Mouse (Mus musculus) embryonic facial prominence, embryonic 14.5 days (tissue): ENCODE measurements at regions not wholly inside any gene's neighbourhood (a gene's known extent, or its start where the extent isn't known, plus 50 kb on each side); places are given as distances from the start of the nearest gene placed in this dataset.

Experiments
- ATAC-seq: fragments of 200-750 bp; cut with Nextera tagmentation; 2 replicates; pipeline ENCODE4 v1.8.0; 2017; ENCODE audit warnings: low read depth, moderate number of reproducible peaks, moderate TSS enrichment
- DNase-seq: peaks from one replicate; pipeline ENCODE4 v3.0.0-alpha.2; 2015; ENCODE audit warnings: low spot score
- H3K27ac ChIP-seq: fragments of 300-500 bp; sonication (generic); replicated peaks from 2 replicates; pipeline ENCODE4 v1.5.1; 2014; ENCODE audit warnings: low read depth, mild to moderate bottlenecking, low read length, moderate library complexity
- H3K27me3 ChIP-seq: fragments of 300-500 bp; sonication (generic); replicated peaks from 2 replicates; pipeline ENCODE4 v1.6.1; 2014; ENCODE audit warnings: low read length; ENCODE audit not compliant: control insufficient read depth, insufficient read depth
- H3K36me3 ChIP-seq: fragments of 300-500 bp; sonication (generic); 2 replicates; pipeline ENCODE4 v1.6.1; 2014; ENCODE audit warnings: low read length, mixed read lengths; ENCODE audit not compliant: control insufficient read depth, insufficient read depth
- H3K4me1 ChIP-seq: fragments of 300-500 bp; sonication (generic); 2 replicates; pipeline ENCODE4 v1.6.1; 2014; ENCODE audit warnings: antibody characterized with exemption, low read length; ENCODE audit not compliant: control insufficient read depth, insufficient read depth
- H3K4me2 ChIP-seq: fragments of 300-500 bp; sonication (generic); 2 replicates; pipeline ENCODE4 v1.6.1; 2014; ENCODE audit warnings: low read depth, mild to moderate bottlenecking, low read length, moderate library complexity, mixed read lengths
- H3K4me3 ChIP-seq: fragments of 300-500 bp; sonication (generic); 2 replicates; pipeline ENCODE4 v1.5.1; 2014; ENCODE audit warnings: low read depth, mild to moderate bottlenecking, low read length
- H3K9ac ChIP-seq: fragments of 300-500 bp; sonication (generic); 2 replicates; pipeline ENCODE4 v1.6.1; 2014; ENCODE audit warnings: low read depth, mild to moderate bottlenecking, low read length, moderate library complexity, mixed read lengths
- H3K9me3 ChIP-seq: fragments of 300-500 bp; sonication (generic); 2 replicates; pipeline ENCODE4 v1.6.1; 2016; ENCODE audit warnings: low read length; ENCODE audit not compliant: control insufficient read depth
- WGBS: fragments of 180-500 bp; shearing (Covaris S2); extraction: QIAGEN DNeasy Blood & Tissue Kit; methylation state at CpG from one replicate; pipeline ENCODE4 v1.1.7; 2014; 5-methylcytosine and 5-hydroxymethylcytosine counted together

GRCm38 (mm10) chr8:26805371-26805821, 171.7 kb upstream of the Zfp703 start:
- peak; percentile 87 for DNase-seq
- 5% methylated on average over 6 of the region's 6 CpGs for WGBS
- H3K4me3 ChIP-seq: no peak overlapping the region
- peak overlapping the region; percentile 38; the same call in 1 of the 2 replicates for H3K9ac ChIP-seq
- H3K36me3 ChIP-seq: no peaks in the 10 kb centered on the region
- peaks cover 53% of the 10 kb centered on the region for H3K4me1 ChIP-seq
- peak overlapping the region; percentile 54 for H3K27ac ChIP-seq
- H3K4me2 ChIP-seq: peak overlapping the region; percentile 33
- ATAC-seq: peak; percentile 23; the same call in 1 of the 2 replicates
- no peaks in the 10 kb centered on the region for H3K9me3 ChIP-seq
- peaks cover 16% of the 10 kb centered on the region; the same call in 1 of the 2 replicates for H3K27me3 ChIP-seq

- peaks cover 13% of the 10 kb centered on the region; the same call in 1 of the 2 replicates for H3K27me3 ChIP-seq
- H3K4me3 ChIP-seq: no peak overlapping the region
- H3K9ac ChIP-seq: no peak overlapping the region
- ATAC-seq (no peak), DNase-seq (peak; percentile 85)
- peaks cover 73% of the 10 kb centered on the region for H3K4me1 ChIP-seq
- no peaks in the 10 kb centered on the region for H3K9me3 ChIP-seq
- H3K27ac ChIP-seq: no peak overlapping the region
- H3K36me3 ChIP-seq: no peaks in the 10 kb centered on the region
- WGBS: 8% methylated on average over 11 of the region's 11 CpGs
- H3K4me2 ChIP-seq: peak overlapping the region; percentile 26; the same call in 1 of the 2 replicates
These were observed 168.9 kb upstream of the Zfp703 start for GRCm38 (mm10) chr8:26808111-26808651.

- Histone ChIP-seq H3K4me3 (no peak overlapping the region), H3K27me3 (0 out of 2 replicates have a peak, but pooled peaks cover 9% of the 10 kb centered on the region), H3K9me3 (no peaks in the 10 kb centered on the region), H3K4me2 (no peak overlapping the region; the same call in 1 of the 2 replicates), H3K4me1 (peaks cover 73% of the 10 kb centered on the region), H3K9ac (no peak overlapping the region), H3K27ac (no peak overlapping the region), H3K36me3 (no peaks in the 10 kb centered on the region)
- ATAC-seq (no peak), DNase-seq (no peak)
- 21% methylated on average over 3 of the region's 3 CpGs for WGBS
These were observed 168.4 kb upstream of the Zfp703 start for GRCm38 (mm10) chr8:26808771-26809170.

GRCm38 (mm10) chr8:26809943-26810342, 167.2 kb upstream of the Zfp703 start:
- H3K9ac ChIP-seq: no peak overlapping the region
- H3K36me3 ChIP-seq: no peaks in the 10 kb centered on the region
- H3K9me3 ChIP-seq: no peaks in the 10 kb centered on the region
- peaks cover 67% of the 10 kb centered on the region for H3K4me1 ChIP-seq
- DNase-seq: no peak
- no peak for ATAC-seq
- WGBS: 83% methylated on average over 7 of the region's 7 CpGs
- no peak overlapping the region for H3K4me3 ChIP-seq
- 0 out of 2 replicates have a peak, but pooled peaks cover 5% of the 10 kb centered on the region for H3K27me3 ChIP-seq
- no peak overlapping the region for H3K4me2 ChIP-seq
- H3K27ac ChIP-seq: no peak overlapping the region

- no peak overlapping the region; the same call in 1 of the 2 replicates for H3K4me2 ChIP-seq
- DNase-seq: peak; percentile 87
- peak overlapping the region; percentile 76 for H3K27ac ChIP-seq
- H3K36me3 ChIP-seq: no peaks in the 10 kb centered on the region
- 47% methylated on average over 12 of the region's 12 CpGs for WGBS
- no peaks in the 10 kb centered on the region for H3K9me3 ChIP-seq
- H3K27me3 ChIP-seq: peaks cover 5% of the 10 kb centered on the region; the same call in 1 of the 2 replicates
- peaks cover 56% of the 10 kb centered on the region for H3K4me1 ChIP-seq
- no peak overlapping the region for H3K4me3 ChIP-seq
- no peak overlapping the region for H3K9ac ChIP-seq
- 0 out of 2 replicates have a peak, but pooled peaks have one; percentile 23 for ATAC-seq
These were observed 165.4 kb upstream of the Zfp703 start for GRCm38 (mm10) chr8:26811533-26812236.

- 0 out of 2 replicates have a peak, but pooled peaks have one; percentile 9 for ATAC-seq
- WGBS: 83% methylated on average over 9 of the region's 9 CpGs
These were observed 163.8 kb upstream of the Zfp703 start for GRCm38 (mm10) chr8:26813198-26813815.

GRCm38 (mm10) chr8:26815020-26815584, 162.0 kb upstream of the Zfp703 start:
- Histone ChIP-seq H3K4me1 (peaks cover 30% of the 10 kb centered on the region; the same call in 1 of the 2 replicates), H3K9ac (no peak overlapping the region), H3K9me3 (no peaks in the 10 kb centered on the region), H3K4me2 (no peak overlapping the region), H3K27me3 (peaks cover 12% of the 10 kb centered on the region), H3K27ac (no peak overlapping the region), H3K36me3 (no peaks in the 10 kb centered on the region), H3K4me3 (no peak overlapping the region)
- DNase-seq (peak; percentile 76), ATAC-seq (peak; percentile 45; the same call in 1 of the 2 replicates)
- 30% methylated on average over 15 of the region's 15 CpGs for WGBS

More at GRCm38 (mm10) chr8:26813198-26813815, 163.8 kb upstream of the Zfp703 start:
- H3K9ac ChIP-seq: no peak overlapping the region
- H3K4me3 ChIP-seq: no peak overlapping the region
- H3K27ac ChIP-seq: no peak overlapping the region
- no peaks in the 10 kb centered on the region for H3K9me3 ChIP-seq
- peaks cover 12% of the 10 kb centered on the region for H3K27me3 ChIP-seq
- H3K36me3 ChIP-seq: no peaks in the 10 kb centered on the region
- H3K4me1 ChIP-seq: peaks cover 39% of the 10 kb centered on the region
- no peak overlapping the region for H3K4me2 ChIP-seq
- no peak for DNase-seq

GRCm38 (mm10) chr8:26816977-26817376, 160.1 kb upstream of the Zfp703 start:
- Histone ChIP-seq H3K4me2 (no peak overlapping the region), H3K4me1 (peaks cover 18% of the 10 kb centered on the region; the same call in 1 of the 2 replicates), H3K4me3 (no peak overlapping the region), H3K9ac (no peak overlapping the region), H3K36me3 (no peaks in the 10 kb centered on the region), H3K27ac (no peak overlapping the region), H3K27me3 (peaks cover 12% of the 10 kb centered on the region), H3K9me3 (no peaks in the 10 kb centered on the region)
- DNase-seq (no peak), ATAC-seq (no peak)
- WGBS: 66% methylated on average over 7 of the region's 7 CpGs
